Mouse (Mus musculus): Measurements from ENCODE around the gene Clec16a.

The Clec16a gene

GRCm38 (mm10) chr16:10663890-10664731 is 119.0 kb downstream of the Clec16a start:
- in situ Hi-C loops (cut with MboI; ENCODE audit: unreplicated experiment in 2 of 2): loop anchor here in 1 of 2 experiments (5.0 kb wide), 1 partner anchor 128 kb away; the partner anchor contains the start of gene Prm3

GRCm38 (mm10) chr16:10664921-10665894 is 120.1 kb downstream of the Clec16a start:
- in situ Hi-C loops (cut with MboI; ENCODE audit: unreplicated experiment in 2 of 2): loop anchor here (5.0 kb wide), 2 partner anchors 122 to 127 kb away; partner anchors contain the start of genes Prm3 (in 1 of the 2), Socs1 (in 1 of the 2) and Tnp2 (in 1 of the 2)

- in situ Hi-C loops (cut with MboI; ENCODE audit: unreplicated experiment in 2 of 2): loop anchor here in 1 of 2 experiments (5.0 kb wide), 1 partner anchor 121 kb away; the partner anchor contains the start of genes Socs1 and Tnp2
Observed at GRCm38 (mm10) chr16:10666766-10667165, 121.6 kb downstream of the Clec16a start.

- in situ Hi-C loops (cut with MboI; ENCODE audit: unreplicated experiment in 2 of 2): loop anchor here in 1 of 2 experiments (5.0 kb wide), 1 partner anchor 119 kb away; the partner anchor contains the start of genes Socs1 and Tnp2
Observed at GRCm38 (mm10) chr16:10668453-10668852, 123.3 kb downstream of the Clec16a start.

GRCm38 (mm10) chr16:10668991-10669703 is 124.0 kb downstream of the Clec16a start:
- in situ Hi-C loops (cut with MboI; ENCODE audit: unreplicated experiment in 2 of 2): loop anchor here in 1 of 2 experiments (5.0 kb wide), 1 partner anchor 118 kb away; the partner anchor contains the start of genes Socs1 and Tnp2

GRCm38 (mm10) chr16:10669936-10670335 is 124.8 kb downstream of the Clec16a start:
- in situ Hi-C loops (cut with MboI; ENCODE audit: unreplicated experiment in 2 of 2): loop anchor here in 1 of 2 experiments (5.0 kb wide), 1 partner anchor 117 kb away; the partner anchor contains the start of genes Socs1 and Tnp2

- in situ Hi-C loops (cut with MboI; ENCODE audit: unreplicated experiment in 2 of 2): no loop called here
Observed at GRCm38 (mm10) chr16:10672490-10672889, 127.4 kb downstream of the Clec16a start.

GRCm38 (mm10) chr16:10674020-10674419 is 128.9 kb downstream of the Clec16a start:
- in situ Hi-C loops (cut with MboI; ENCODE audit: unreplicated experiment in 2 of 2): no loop called here

GRCm38 (mm10) chr16:10674957-10675356 is 129.8 kb downstream of the Clec16a start:
- in situ Hi-C loops (cut with MboI; ENCODE audit: unreplicated experiment in 2 of 2): no loop called here

GRCm38 (mm10) chr16:10675612-10676011 is 130.5 kb downstream of the Clec16a start:
- in situ Hi-C loops (cut with MboI; ENCODE audit: unreplicated experiment in 2 of 2): no loop called here

GRCm38 (mm10) chr16:10676461-10677066 is 131.4 kb downstream of the Clec16a start:
- in situ Hi-C loops (cut with MboI; ENCODE audit: unreplicated experiment in 2 of 2): no loop called here

GRCm38 (mm10) chr16:10682521-10682920 is 137.4 kb downstream of the Clec16a start:
- in situ Hi-C loops (cut with MboI; ENCODE audit: unreplicated experiment in 2 of 2): no loop called here

- in situ Hi-C loops (cut with MboI; ENCODE audit: unreplicated experiment in 2 of 2): no loop called here
Observed at GRCm38 (mm10) chr16:10683193-10684000, 138.3 kb downstream of the Clec16a start.

- in situ Hi-C loops (cut with MboI; ENCODE audit: unreplicated experiment in 2 of 2): no loop called here
Observed at GRCm38 (mm10) chr16:10689748-10690318, 144.7 kb downstream of the Clec16a start.

GRCm38 (mm10) chr16:10690442-10690841 is 145.3 kb downstream of the Clec16a start:
- in situ Hi-C loops (cut with MboI; ENCODE audit: unreplicated experiment in 2 of 2): no loop called here

- in situ Hi-C loops (cut with MboI; ENCODE audit: unreplicated experiment in 2 of 2): no loop called here
Observed at GRCm38 (mm10) chr16:10691705-10692104, 146.6 kb downstream of the Clec16a start.

- in situ Hi-C loops (cut with MboI; ENCODE audit: unreplicated experiment in 2 of 2): no loop called here
Observed at GRCm38 (mm10) chr16:10692848-10693247, 147.7 kb downstream of the Clec16a start.

GRCm38 (mm10) chr16:10693424-10693823 is 148.3 kb downstream of the Clec16a start:
- in situ Hi-C loops (cut with MboI; ENCODE audit: unreplicated experiment in 2 of 2): no loop called here

Data from v-Abl transformed pro-B cells (cell line).